Mouse (Mus musculus) liver, embryonic 14 days (tissue): ENCODE measurements around the gene Gm12830. TPM values are rescaled to one million over a fixed set of nuclear protein-coding genes. Genes with fewer than 3 reads are reported as not detected.

Source experiments
- polyA plus RNA-seq: library from polyadenylated mRNA; depleted of rRNA; stranded (reverse); fragments of >200 nt; gene quantifications from 2 replicates; pipeline ENCODE4 v1.2.3, GENCODE M21; 2012; rRNA removed

The Gm12830 gene
- polyA plus RNA-seq, result not detected in 2 replicates

DNA sequence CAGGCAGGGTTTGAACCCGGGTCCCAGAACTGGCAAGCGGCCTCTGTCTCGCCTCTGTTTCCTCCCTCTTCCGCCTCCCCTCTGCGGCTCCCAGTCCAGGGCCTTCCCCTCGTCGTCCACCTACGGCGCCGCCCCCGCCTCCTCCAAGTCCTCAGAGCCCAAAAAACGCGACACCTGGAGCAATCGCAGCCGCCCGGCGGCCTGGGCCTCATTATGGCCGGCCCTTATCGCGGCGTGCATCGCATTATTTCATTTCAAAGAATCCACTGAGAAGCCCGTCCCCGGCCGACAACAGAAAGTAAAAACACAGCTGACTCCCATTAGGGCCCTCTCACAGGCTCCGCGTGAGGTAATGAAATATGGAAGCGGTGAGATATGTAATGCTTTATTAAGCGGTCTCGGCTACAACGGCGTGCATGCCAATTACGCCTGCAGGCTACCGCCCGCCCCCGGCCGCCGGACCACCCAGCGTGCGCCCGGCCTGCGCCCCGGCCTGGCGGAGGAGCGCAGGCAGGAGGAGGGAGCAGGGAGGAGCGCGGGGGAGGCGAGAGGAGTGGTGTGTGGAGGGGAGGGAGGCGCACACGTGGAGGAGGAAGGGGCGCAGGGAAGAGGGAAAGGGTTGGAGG is at the start of gene Gm12830:
Gm12830 (plus strand) TSS at position 156 of the 626 bp plus-strand sequence.

Other genes with a start within 250 kb of the Gm12830 start
- gene Foxd2, start 87.2 kb downstream of the Gm12830 start, polyA plus RNA-seq, result 0.02 TPM in 2 replicates
- gene Foxe3, start 104.3 kb downstream of the Gm12830 start, polyA plus RNA-seq, result not detected in 2 replicates
- gene Cmpk1, start 165.5 kb downstream of the Gm12830 start, polyA plus RNA-seq, result 18.9 and 21.3 TPM in 2 replicates
- gene Stil, start 178.4 kb downstream of the Gm12830 start, polyA plus RNA-seq, result 8.1 and 9.8 TPM in 2 replicates
- 61.9 and 80.4 TPM in 2 replicates for gene Tal1, start 234.7 kb downstream of the Gm12830 start, polyA plus RNA-seq